Mouse (Mus musculus) lung, postnatal 14 days (tissue): ENCODE measurements around the gene Olfr685.

ENCODE experiments used
- DNase-seq: peaks from one replicate; pipeline ENCODE4 v3.0.0; 2021

The Olfr685 gene

DNA sequence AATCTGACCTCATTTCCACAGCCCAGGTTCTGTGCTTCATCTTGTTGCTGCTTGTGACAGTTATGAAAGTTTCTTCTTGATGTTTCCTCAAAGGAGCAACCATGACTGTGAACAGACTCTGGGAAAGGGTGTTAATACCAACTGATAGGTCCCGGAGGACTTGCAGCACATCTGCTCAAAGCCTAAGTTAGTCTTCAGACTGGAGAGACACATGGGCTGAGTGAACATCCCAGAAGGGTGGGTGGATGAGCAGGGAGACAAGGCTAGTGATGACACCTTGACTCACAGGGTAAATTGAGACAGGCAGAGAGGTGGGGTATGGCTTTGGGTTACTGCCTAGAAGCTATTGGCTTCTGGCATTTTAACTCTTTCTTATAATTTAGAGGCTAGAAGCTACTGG lies at the start of gene Olfr685:
Gene Olfr685 (minus strand): TSS at position 101 of the 400 bp plus-strand sequence.
- no peak for DNase-seq

- no peak for DNase-seq
Observed at GRCm38 (mm10) chr7:105229386-105229785, 43.6 kb upstream of the Olfr685 start.

- DNase-seq: peak; percentile 6
Observed at GRCm38 (mm10) chr7:105228138-105228537, 42.3 kb upstream of the Olfr685 start.

GRCm38 (mm10) chr7:105226703-105227102 lies 40.9 kb upstream of the Olfr685 start:
- DNase-seq: no peak

DNA sequence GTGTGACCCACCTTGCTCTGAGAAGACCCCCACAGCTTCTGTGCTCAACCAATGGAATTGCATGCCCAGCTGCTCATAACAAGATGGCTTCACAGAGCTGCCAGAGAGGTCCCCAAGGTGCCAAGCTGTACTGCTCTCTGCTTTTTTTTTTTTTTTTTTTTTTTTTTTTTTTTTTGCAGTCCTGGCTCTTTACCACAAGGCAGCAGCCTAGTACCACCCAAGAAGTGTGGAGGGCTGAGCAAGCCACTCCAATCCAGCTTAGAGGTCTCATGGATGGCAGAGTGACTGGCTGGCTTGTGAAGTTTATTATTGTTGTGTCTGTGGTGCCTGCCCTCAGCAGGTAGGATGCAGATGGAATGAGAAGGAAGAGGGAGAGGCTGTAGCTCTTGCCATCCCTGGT lies 40.3 kb upstream of the Olfr685 start:
- no peak for DNase-seq

- DNase-seq: no peak
Observed at GRCm38 (mm10) chr7:105218281-105218680, 32.5 kb upstream of the Olfr685 start.

- no peak for DNase-seq
Observed at GRCm38 (mm10) chr7:105214761-105215160, 28.9 kb upstream of the Olfr685 start.

GRCm38 (mm10) chr7:105207385-105207784 lies 21.6 kb upstream of the Olfr685 start, which contains the start of gene Olfr686:
Gene Olfr686 (minus strand): TSS chr7:105207485.
- no peak for DNase-seq

DNA sequence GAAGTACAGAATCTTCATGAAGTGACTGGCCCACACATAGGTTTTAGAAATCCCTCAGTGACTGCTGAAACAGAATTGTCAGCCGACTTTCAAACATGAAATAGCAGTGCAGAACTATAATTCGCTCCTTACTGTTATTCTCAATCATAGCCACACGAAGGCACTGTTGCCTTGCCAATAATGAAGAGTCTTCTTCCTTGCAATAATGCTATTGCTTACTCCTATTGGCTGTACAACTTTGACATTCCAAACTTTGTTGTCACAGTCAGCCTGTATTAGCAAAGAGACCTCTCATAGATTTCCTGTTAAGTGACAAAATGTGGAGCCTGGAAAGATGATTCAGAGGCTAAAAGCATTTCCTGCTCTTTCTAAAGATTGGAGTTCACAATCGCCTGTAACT lies 15.0 kb downstream of the Olfr685 start:
- no peak for DNase-seq

- DNase-seq: no peak
Observed at GRCm38 (mm10) chr7:105163553-105163952, 22.3 kb downstream of the Olfr685 start, which contains the start of gene Olfr684. Gene Olfr684 (minus strand): TSS chr7:105163653.

DNA sequence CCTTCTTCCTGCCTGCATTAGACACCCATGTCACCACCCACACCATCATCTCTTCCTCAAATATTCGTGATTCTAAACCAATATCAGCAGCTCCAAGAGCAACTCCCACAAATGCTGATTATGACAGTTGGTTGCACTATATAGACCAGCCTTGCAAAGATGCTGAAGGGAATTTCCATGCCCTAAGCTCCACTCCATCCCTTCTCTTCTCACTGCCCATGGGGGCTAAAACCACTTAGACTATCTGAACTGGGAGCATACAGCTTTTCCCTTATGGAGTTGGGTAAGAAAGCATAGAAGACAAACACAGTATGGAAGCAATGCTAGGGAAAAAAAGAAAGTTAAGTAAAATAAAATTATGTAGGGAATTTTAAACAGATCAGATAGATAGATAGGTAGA lies 38.9 kb downstream of the Olfr685 start, which contains the start of gene Olfr683:
Gene Olfr683 (minus strand): TSS at position 101 of the 400 bp plus-strand sequence.
- no peak for DNase-seq

DNA sequence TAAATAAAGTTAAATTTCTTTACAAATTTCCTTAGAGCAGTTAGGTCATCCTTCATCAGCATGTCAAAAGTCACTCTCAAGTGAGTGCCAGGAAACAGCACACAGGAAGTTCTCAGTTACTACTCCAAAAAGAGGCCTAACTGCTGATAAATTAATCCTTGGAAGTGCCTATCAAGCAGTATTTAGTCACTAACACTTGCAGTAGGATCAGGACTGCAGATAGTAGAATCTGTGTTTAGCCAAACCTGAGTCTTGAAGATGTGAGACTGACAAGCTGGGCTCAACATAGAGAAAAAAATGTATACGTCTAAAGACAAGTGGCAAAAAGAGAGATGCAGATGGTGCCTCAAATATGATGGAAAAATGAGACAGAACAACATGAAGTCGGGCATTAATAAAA lies 44.5 kb downstream of the Olfr685 start:
- no peak for DNase-seq
